Mouse (Mus musculus): Measurements from ENCODE around the gene Smok3b. TPM values are rescaled to one million over a fixed set of nuclear protein-coding genes. Genes with fewer than 3 reads are reported as not detected.

Gene Smok3b
- total RNA-seq (2023) = not detected

GRCm38 (mm10) chr5:138020961-138021479 lies at the start of gene Smok3b, which contains the start of gene Smok3a:
Gene Smok3b (plus strand): TSS chr5:138021429.
Gene Smok3a (plus strand): TSS chr5:138021261.

DNA sequence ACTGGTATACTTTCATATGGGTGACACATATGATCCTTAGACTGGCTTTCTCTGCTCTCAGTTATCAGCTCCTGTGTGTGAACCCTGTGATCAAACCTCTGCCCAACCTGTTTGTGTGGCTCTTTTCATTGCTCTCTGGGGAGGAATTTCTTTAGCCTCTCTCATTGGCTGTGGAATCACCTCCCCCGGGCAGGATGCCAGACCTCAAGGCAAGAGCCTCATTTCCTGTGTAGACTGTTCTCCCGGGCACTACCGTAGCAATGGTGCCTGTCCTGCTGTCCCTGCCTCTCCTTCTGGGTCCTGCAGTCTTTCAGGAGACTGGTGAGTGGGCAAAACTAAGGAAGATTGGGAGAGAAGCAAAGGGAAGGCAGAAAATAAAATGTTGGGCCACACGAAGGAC lies 39.9 kb upstream of the Smok3b start, which contains the start of gene Azgp1:
Gene Azgp1 (plus strand): TSS at position 221 of the 400 bp plus-strand sequence.

GRCm38 (mm10) chr5:138052894-138053293 lies 31.7 kb downstream of the Smok3b start, which contains the start of gene Smok3c:
Gene Smok3c (plus strand): TSS chr5:138053194.

DNA sequence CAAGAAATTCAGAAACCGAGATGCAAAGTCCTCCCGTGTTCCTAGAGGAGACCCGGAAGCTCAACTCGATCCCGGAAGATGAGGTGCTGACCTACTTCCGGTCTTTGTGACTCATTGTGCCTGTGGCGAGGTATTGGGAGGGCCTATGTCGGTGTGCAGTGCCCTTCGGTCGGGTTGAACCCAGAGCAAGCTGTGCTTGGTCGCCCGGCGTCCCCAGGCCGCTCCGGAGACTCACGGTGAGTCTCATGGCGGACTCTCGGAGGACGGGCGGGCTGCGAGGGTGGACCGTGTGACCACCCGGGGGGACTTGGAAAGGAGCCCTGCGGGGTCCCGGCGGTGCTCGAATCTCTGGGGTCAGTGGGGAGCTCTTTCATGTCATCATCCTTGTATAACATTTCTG lies 63.8 kb downstream of the Smok3b start, which contains the start of gene Zkscan1:
Gene Zkscan1 (plus strand): TSS at position 89 of the 400 bp plus-strand sequence.

Other genes starting within 250 kb of the Smok3b start
- gene Ppp1r35, start 242.6 kb upstream of the Smok3b start, total RNA-seq (2023) = 10 to 100 TPM; 26.7 to 28.6 TPM
- 10 to 100 TPM; 76.0 to 99.8 TPM for gene Mepce, start 233.8 kb upstream of the Smok3b start, total RNA-seq (2023)
- 10 to 100 TPM; 21.1 to 23.3 TPM for gene Zcwpw1, start 233.6 kb upstream of the Smok3b start, total RNA-seq (2023)
- gene Pilra, start 185.1 kb upstream of the Smok3b start, total RNA-seq (2023) = 1 to 10 TPM; 2.1 to 2.2 TPM
- 1 to 10 TPM in 1 of 2 experiments, not detected in 1; 3.2 TPM for gene Pilrb1, start 163.3 kb upstream of the Smok3b start, total RNA-seq (2023)
- gene Pilrb2, start 149.6 kb upstream of the Smok3b start, total RNA-seq (2023) = 1 to 10 TPM in 1 of 2 experiments, not detected in 1; 1.1 TPM
- not detected for gene Cyp3a13, start 99.8 kb upstream of the Smok3b start, total RNA-seq (2023)
- not detected for gene Gjc3, start 58.3 kb upstream of the Smok3b start, total RNA-seq (2023)
- gene Azgp1, start 39.9 kb upstream of the Smok3b start, total RNA-seq (2023) = not detected
- gene Smok3a, start 168 bp upstream of the Smok3b start, total RNA-seq (2023) = not detected
- not detected for gene Smok3c, start 31.8 kb downstream of the Smok3b start, total RNA-seq (2023)
- 10 to 100 TPM; 16.3 to 21.6 TPM for gene Zkscan1, start 63.7 kb downstream of the Smok3b start, total RNA-seq (2023)
- gene Zscan21, start 95.5 kb downstream of the Smok3b start, total RNA-seq (2023) = 10 to 100 TPM; 10.1 to 14.2 TPM
- gene Zfp113, start 134.3 kb downstream of the Smok3b start, total RNA-seq (2023) = 10 to 100 TPM in 1 of 2 experiments, 1 to 10 TPM in 1; 9.9 to 13.8 TPM
- gene Cops6, start 139.6 kb downstream of the Smok3b start, total RNA-seq (2023) = 10 to 100 TPM; 51.4 to 60.2 TPM
- gene Ap4m1, start 150.6 kb downstream of the Smok3b start, total RNA-seq (2023) = 10 to 100 TPM; 34.1 to 40.9 TPM
- 10 to 100 TPM; 56.1 to 60.8 TPM for gene Mcm7, start 151.0 kb downstream of the Smok3b start, total RNA-seq (2023)
- 10 to 100 TPM; 34.8 to 37.7 TPM for gene Taf6, start 166.0 kb downstream of the Smok3b start, total RNA-seq (2023)
- gene Cnpy4, start 166.1 kb downstream of the Smok3b start, total RNA-seq (2023) = 10 to 100 TPM; 15.8 to 21.7 TPM
- 1 to 10 TPM; 1.6 to 2.4 TPM for gene Mblac1, start 172.9 kb downstream of the Smok3b start, total RNA-seq (2023)
- under 1 TPM in 1 of 2 experiments, not detected in 1; 0.23 TPM for gene Nxpe5, start 204.5 kb downstream of the Smok3b start, total RNA-seq (2023)
- 10 to 100 TPM; 41.9 to 45.1 TPM for gene Lamtor4, start 234.1 kb downstream of the Smok3b start, total RNA-seq (2023)
- 10 to 100 TPM; 64.9 to 65.9 TPM for gene BC037034, start 242.6 kb downstream of the Smok3b start, total RNA-seq (2023)